1 mouse cellular context compared by ENCODE assay signal in genomic region chr19:29272011-29272809, GRCm38 (mm10).
TF ChIP-seq lines count a peak whose summit lies in the region.

No protein-coding gene starts in this region.

TF ChIP-seq in ES-E14, 5 proteins besides CTCF, POLR2A, EP300 and RAD21:
- TF ChIP-seq ZC3H11A (IDR thresholded peaks at IDR 0.05; ENCODE audit: borderline replicate concordance, low read depth, low read length) = no peak
- no peak; the same call in 1 of the 2 replicates for TF ChIP-seq ZNF384 (IDR thresholded peaks at IDR 0.05; ENCODE audit: low read depth, low read length)
- no peak for TF ChIP-seq CHD2 (IDR thresholded peaks at IDR 0.05; ENCODE audit: low read depth, low read length)
- TF ChIP-seq HCFC1 (IDR thresholded peaks at IDR 0.05; ENCODE audit: borderline replicate concordance, insufficient read depth, low read length) = no peak
- no peak for TF ChIP-seq MAFK (IDR thresholded peaks at IDR 0.05; ENCODE audit: insufficient read depth, low read depth, low read length)
